Mouse (Mus musculus): ENCODE data around the gene Msrb3. TPM values are rescaled to one million over a fixed set of nuclear protein-coding genes. Genes with fewer than 3 reads are reported as not detected.
A peak's percentile ranks its signal among the peaks of the same experiment; 100 is the strongest.
"Not testable (repeated sequence)": the region's sequence is repeated elsewhere in the genome, so short reads cannot be mapped to it uniquely, and the experiment has no call there.

The Msrb3 gene
- total RNA-seq, 4 experiments from 2014 or later = 115 to 149 (median 130) TPM

DNA sequence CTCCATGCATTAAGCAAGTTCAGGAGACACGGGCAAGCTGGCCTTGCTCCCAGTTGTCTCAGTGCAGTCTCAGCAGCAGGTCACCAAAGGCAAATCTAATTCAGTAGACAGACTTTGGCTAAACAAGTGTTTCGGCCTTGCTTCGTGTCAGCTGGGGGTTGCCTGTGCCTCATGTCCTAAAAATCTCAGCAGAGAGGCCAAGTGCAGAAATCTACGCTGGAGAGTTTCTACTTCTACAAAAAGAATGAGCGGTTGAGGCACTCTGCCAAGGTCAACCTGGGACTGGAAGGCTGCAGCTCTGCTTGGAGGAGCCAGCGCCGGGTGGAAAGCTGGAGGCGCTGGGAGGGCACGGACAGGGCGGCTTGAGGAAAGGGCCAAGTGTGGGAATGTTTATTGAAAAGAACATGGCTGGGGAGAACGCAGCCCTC is 147.6 kb downstream of the Msrb3 start:
- peak in 1 of 2 experiments; percentile 28 for DNase-seq (ENCODE audit: low spot score in 2 of 2)

DNA sequence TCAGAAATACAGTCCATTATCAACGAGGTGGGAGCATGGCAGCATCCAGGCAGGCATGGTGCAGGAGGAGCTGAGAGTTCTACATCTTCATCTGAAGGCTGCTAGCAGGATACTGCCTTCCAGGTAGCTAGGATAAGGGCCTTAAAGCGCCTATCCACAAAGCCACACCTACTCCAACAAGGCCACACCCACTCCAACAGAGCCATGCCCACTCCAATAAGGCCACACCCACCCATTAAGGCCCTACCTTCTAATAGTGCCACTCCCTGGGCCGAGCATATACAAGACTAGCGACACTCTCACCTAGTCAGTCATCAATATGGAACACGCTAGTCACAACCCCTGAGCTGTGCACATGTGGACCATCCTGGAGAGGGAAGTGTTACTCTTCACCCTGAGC is 149.3 kb downstream of the Msrb3 start:
- not testable (repeated sequence) for DNase-seq (ENCODE audit: low spot score in 2 of 2)

DNA sequence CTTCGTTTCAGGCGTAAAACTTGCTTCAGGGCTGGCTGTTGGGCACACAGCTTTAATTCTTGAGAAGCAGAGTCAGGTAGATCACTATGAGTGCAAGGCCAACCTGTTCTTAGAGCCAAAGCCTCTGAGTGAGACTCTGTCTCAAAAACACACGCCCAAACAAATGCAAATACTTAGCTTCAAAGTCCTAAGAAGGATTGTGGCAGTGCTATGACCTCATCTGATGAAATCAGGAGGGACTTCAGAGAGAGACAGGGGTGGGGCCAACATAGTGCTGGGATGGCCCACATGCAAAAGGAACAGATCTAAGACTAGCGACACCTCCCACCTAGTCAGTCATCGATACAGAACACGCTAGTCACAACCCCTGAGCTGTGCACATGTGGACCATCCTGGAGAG is 150.7 kb downstream of the Msrb3 start:
- no peak for DNase-seq (ENCODE audit: low spot score in 2 of 2)

DNA sequence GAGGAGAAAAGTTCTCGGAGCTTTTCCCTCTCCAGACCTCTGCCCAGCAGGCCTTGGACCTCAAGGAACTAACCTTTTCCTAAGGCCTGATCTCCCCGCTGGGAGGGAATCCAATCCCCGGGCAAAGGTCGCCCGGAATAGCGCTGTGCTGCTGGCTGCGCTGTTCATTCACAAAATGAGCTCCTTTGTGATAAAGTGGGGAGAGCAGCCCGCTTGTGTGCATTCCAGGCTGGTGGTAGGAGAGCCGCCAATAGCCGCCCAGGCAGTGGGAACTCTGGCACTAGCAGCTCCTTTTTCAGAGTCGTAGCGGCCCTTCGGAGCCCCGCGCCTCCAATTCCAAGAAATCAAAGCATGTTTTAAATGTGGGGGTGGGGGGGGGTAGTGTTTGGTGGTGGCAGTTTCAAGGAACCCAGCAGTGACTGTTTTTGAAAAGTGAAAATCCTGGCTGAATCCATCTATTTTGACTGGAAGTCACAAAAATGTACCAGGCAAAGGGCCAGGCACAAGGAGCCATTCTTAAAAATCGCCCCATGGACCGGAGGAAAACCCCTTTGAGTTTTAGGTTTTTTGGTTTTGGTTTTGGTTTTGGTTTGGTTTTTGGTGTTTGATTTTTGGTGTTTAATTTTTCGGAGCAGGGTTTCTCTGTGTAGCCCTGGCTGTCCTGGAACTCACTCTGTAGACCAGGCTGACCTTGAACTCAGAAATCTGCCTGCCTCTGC is 153.6 kb downstream of the Msrb3 start:
- peak in 1 of 2 experiments; percentile 20 for DNase-seq (ENCODE audit: low spot score in 2 of 2)

DNA sequence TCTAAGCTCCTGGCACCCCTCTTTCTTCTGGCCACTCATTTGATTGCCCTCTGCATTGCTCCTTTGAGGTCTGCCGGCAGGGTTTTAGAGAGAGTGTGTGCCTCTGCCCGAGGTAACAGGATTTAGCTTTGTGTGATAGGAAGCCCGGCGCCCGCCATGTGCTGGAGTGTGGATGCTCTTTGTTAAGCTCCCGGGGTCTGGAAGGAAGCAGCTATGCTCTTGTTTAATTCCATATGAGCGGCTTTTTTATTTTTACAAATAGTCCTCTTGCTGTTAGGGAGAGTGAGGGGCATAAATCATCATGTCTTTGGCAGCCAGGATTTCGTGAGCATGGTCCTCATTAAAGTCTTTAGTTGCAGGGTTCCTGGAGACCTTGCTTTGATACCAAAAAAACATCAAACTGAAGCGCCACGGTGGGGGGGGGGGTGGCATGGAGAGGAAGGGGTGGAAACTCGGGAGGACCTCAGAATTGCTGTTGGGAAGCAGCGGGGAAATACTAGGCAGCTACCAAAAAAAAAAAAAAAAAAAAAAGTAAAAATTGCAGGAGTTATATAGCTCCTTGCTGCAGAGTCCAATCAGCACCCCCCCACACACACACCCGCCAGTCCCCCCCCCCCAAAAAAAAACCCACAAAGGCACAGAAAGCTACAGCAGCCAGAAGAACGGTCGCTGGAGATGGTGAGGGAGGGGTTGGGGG is 154.3 kb downstream of the Msrb3 start:
- no peak for DNase-seq (ENCODE audit: low spot score in 2 of 2)

DNA sequence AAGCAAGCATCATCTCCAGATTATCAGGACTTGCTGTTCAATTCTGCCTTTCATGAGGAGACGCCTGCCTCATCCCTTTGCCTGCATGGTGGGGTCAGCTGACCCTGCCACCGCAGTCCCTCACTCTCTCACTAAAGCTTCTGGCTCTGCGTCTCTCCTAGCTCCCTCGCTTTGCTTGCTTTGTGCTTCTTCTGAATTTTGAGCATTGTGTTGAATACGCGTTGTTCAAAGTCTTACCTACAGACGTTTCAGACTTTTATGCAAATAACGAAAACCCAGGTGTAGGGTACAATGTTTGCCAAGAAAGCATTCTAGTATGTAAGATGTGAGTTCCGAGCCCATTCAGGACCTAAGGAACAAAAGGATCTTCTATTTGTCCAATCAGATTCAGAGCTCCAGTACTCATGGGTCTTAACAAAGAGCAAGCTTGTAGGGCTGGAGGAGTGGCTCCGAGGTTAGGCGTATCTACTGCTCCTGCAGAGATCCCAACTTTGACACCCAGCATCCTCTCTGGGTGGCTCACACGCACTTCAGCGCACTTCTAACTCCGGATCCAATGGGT is 162.3 kb downstream of the Msrb3 start:
- DNase-seq (ENCODE audit: low spot score in 2 of 2) = no peak

DNA sequence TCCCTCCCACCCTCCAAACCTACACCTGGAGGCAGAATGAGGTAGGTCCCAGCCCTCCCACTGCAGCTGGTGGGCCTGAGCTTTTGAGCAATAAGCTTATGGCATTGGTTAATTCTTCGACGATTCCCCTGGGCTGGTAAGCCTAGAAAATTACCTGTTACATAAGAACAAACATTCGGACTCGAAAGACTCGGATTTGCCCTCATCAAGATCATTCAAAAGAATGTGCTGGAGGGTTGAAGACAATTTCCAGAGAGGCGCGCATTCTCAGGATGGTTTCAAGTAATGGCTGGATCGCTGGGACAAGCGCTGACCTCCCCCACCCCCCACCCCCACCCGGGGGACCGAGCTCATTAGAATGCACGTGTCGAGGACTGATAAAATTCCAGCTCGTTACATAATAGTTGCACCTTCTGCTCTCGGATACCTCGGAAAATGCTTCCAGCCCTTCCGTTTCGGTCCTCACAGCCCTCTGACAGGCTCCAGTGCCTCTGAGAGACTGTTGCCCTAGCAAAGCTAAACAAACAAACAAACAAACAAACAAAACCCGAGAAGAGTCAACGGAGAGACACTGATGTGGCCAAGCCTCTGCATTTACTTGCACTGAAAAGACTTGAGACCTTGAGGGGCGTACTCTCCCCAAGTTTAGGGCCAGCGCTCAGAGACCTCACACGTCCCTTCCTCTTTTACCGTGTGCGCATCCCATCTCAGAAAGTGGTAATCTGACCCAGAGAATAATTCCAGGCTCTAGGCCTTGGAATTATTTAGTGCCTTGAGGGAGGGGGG is 163.0 kb downstream of the Msrb3 start:
- no peak for DNase-seq (ENCODE audit: low spot score in 2 of 2)

DNA sequence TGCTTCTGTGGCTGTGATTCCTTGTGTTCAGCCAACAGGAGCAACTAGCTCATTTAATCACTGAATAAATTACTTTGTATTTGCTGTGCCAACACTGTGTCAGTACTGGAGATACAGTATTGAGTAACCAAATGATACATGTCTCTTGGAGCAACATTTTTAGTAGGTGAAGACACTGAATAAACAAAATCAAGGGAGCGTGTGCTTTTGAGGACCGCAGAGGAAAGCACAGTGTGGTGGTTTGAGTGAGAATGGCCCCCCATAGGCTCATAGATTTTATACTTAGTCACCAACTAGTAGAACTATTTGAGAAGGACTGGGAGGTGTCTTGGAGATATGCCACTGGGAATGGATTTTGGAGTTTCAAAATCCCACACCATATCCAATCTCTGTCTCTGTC is 164.5 kb downstream of the Msrb3 start:
- no peak for DNase-seq (ENCODE audit: low spot score in 2 of 2)

Other genes with a start within 250 kb of the Msrb3 start
- 10 to 100 TPM; 10.0 to 11.7 (median 10.9) TPM for gene Lemd3, start 80.2 kb upstream of the Msrb3 start, total RNA-seq (2022)
- gene Wif1, start 134.9 kb upstream of the Msrb3 start, total RNA-seq (2022) = 1 to 10 TPM in 2 of 4 experiments, under 1 TPM in 2; 0.15 to 2.4 (median 1.0) TPM